Mouse (Mus musculus): Measurements from ENCODE around the gene Angptl4.

DNA sequence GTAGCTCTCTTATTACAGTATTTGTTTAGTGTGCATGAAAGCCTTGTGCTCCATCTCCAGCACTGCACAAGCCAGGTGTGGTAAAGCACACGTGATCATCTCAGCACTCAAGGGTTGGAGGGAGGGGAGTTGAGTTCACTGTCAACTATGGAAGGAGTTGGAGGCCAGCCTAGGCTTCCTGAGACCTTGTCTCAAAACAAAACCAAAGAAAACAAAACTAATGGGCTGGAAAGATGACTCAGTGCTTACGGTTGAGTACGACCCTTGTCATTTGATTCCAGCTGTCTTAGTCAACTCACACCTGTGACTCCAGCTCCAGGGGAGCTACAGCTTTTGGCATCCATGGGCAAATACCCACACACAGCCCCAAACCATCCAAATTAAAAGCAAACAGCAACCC is 30.8 kb upstream of the Angptl4 start:
- no peak for TF ChIP-seq TAL1 (IDR thresholded peaks at IDR 0.05; ENCODE audit: low read length)
- no peak for TF ChIP-seq GATA1 (IDR thresholded peaks at IDR 0.05; ENCODE audit: low read length)

Data from erythroblast, embryonic 14.5 days (primary cell).